Mouse (Mus musculus) embryonic facial prominence, embryonic 12.5 days (tissue): ENCODE measurements around the gene Fam163b. TPM values are rescaled to one million over a fixed set of nuclear protein-coding genes. Genes with fewer than 3 reads are reported as not detected.

Experiments
- ATAC-seq: fragments of 200-750 bp; cut with Nextera tagmentation; 2 replicates; pipeline ENCODE4 v1.8.0; 2017; ENCODE audit not compliant: insufficient number of reproducible peaks, insufficient read depth, low FRiP score, low TSS enrichment
- H3K27ac ChIP-seq: fragments of 300-500 bp; sonication (generic); 2 replicates; pipeline ENCODE4 v1.5.1; 2016; ENCODE audit warnings: mild to moderate bottlenecking
- H3K27me3 ChIP-seq: fragments of 300-500 bp; sonication (generic); 2 replicates; pipeline ENCODE4 v1.6.1; 2016; ENCODE audit warnings: mild to moderate bottlenecking, moderate library complexity
- H3K36me3 ChIP-seq: fragments of 300-500 bp; sonication (generic); 2 replicates; pipeline ENCODE4 v1.6.1; 2016; ENCODE audit warnings: mild to moderate bottlenecking
- H3K4me1 ChIP-seq: fragments of 300-500 bp; sonication (generic); 2 replicates; pipeline ENCODE4 v1.6.1; 2016
- H3K4me2 ChIP-seq: fragments of 300-500 bp; sonication (generic); replicated peaks from 2 replicates; pipeline ENCODE4 v1.6.1; 2016; ENCODE audit warnings: mild to moderate bottlenecking, moderate library complexity
- H3K4me3 ChIP-seq: fragments of 300-500 bp; sonication (generic); 2 replicates; pipeline ENCODE4 v1.5.1; 2016; ENCODE audit warnings: mild to moderate bottlenecking
- H3K9ac ChIP-seq: fragments of 300-500 bp; sonication (generic); 2 replicates; pipeline ENCODE4 v1.6.1; 2016; ENCODE audit warnings: mild to moderate bottlenecking, moderate library complexity
- H3K9me3 ChIP-seq: fragments of 300-500 bp; sonication (generic); 2 replicates; pipeline ENCODE4 v1.6.1; 2016; ENCODE audit warnings: mild to moderate bottlenecking, moderate library complexity
- WGBS: fragments of 180-500 bp; shearing (Covaris S2); methylation state at CpG from one replicate; pipeline ENCODE4 v1.1.7; 2016; 5-methylcytosine and 5-hydroxymethylcytosine counted together
- polyA plus RNA-seq: library from polyadenylated mRNA; unstranded; fragments of >200 nt; fragmentation: Nextera tagmentation; extraction: Ambion mirVana; gene quantifications from 2 replicates; pipeline ENCODE4 v1.2.1, GENCODE M21; 2016

Fam163b gene
- polyA plus RNA-seq, 1 experiment from 2014 or later = 0.29 TPM

DNA sequence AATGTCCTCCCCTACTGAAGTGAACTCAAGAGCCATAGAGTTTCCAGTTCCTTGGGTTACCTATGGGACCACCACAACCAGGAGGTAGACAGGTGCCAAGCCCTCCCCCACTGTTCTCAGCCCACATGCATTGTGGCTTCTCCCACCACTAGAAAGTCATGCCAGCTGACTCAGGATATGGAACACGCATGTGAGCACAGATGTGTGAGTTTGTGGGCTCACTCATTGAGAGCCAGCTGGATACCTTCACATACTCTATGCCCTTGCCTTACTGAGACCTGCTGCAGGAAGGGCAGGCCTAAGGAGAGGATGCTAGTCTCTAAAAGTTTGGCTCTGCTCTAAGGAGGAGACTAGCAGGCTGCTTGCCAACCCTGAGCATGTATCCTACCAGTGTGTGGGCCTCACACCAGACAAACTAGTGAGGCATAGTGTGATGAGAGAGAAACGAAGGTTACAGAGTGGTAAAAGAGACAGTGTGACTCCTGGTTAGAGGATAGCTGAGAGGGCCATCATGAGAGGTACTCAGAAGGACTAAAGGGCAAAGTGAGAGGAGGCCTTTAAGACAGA lies 72.0 kb downstream of the Fam163b start:
- H3K36me3 ChIP-seq = no peaks in the 10 kb centered on the region
- no peak overlapping the region for H3K4me2 ChIP-seq
- no peaks in the 10 kb centered on the region for H3K27me3 ChIP-seq
- H3K4me3 ChIP-seq = no peak overlapping the region
- H3K9ac ChIP-seq = no peak overlapping the region
- no peaks in the 10 kb centered on the region for H3K9me3 ChIP-seq
- peaks cover 11% of the 10 kb centered on the region; the same call in 1 of the 2 replicates for H3K4me1 ChIP-seq
- ATAC-seq = no peak
- H3K27ac ChIP-seq = no peak overlapping the region
- WGBS = 85% methylated on average over 2 of the region's 2 CpGs

DNA sequence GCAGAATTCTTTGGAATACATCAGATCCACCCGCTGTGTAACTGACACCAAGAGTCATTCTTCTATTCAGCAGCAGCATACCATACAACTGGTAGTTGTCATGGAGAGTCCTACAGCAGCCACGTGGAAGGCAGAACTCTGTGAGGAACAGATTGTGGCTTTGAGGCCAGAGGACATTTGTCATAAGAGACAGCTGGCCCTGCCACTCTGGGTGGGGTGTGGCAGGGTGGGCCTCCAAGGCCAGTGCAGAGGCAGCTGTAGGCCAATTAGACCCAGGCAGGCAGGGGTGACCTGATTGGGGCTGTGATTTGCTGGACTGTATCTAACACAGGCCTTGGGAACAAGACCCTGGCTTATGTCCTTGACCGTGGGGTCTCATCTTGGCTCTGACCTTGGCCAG lies 72.6 kb downstream of the Fam163b start:
- no peak overlapping the region for H3K9ac ChIP-seq
- no peak for ATAC-seq
- H3K27me3 ChIP-seq = no peaks in the 10 kb centered on the region
- no peak overlapping the region for H3K4me3 ChIP-seq
- no peak overlapping the region for H3K4me2 ChIP-seq
- H3K9me3 ChIP-seq = no peaks in the 10 kb centered on the region
- H3K27ac ChIP-seq = no peak overlapping the region
- 56% methylated on average over 3 of the region's 3 CpGs for WGBS
- H3K36me3 ChIP-seq = no peaks in the 10 kb centered on the region
- peaks cover 11% of the 10 kb centered on the region; the same call in 1 of the 2 replicates for H3K4me1 ChIP-seq

DNA sequence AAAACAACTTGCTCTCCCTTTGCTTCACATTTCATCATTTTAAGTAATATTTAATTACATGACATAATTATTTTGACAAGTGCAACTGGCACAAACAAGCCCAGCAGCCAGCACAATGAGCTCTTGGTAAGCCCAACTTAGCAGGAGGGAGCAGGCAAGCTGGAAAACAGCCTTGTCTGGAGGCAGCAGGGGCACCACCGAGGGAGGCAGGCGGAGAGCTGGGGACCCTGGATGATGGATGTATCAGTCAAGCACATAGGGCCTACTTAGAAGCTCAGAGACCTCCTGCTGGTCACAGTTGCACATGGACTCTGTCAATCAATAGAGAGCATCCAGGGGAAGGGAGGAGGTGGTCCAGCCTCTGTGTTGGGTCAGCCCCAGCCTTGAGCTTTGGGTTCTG lies 74.3 kb downstream of the Fam163b start:
- Histone ChIP-seq H3K9me3 (no peaks in the 10 kb centered on the region), H3K9ac (no peak overlapping the region), H3K27ac (no peak overlapping the region), H3K4me2 (no peak overlapping the region), H3K36me3 (no peaks in the 10 kb centered on the region), H3K4me3 (no peak overlapping the region), H3K27me3 (no peaks in the 10 kb centered on the region), H3K4me1 (0 out of 2 replicates have a peak, but pooled peaks cover 5% of the 10 kb centered on the region)
- no peak for ATAC-seq
- 45% methylated on average over 2 of the region's 2 CpGs for WGBS

DNA sequence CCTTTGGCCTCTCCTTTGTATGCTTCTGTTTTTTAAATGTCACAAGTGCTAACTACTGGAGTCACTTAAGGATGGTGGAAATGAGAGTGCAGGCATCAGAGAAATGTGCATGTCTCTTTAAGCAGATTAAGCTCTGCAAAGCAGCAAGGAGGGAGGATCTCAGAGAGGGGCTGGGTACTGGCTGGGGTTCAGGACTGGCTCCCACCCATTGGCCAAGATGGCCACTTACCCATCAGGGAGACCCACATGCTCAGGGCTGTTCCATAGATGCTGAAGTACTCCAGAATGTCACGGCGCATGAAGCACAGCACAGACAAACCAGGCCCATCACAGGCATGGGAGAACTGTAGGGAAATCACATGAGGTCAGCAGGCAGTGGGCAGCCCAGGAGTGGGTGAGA lies 75.2 kb downstream of the Fam163b start:
- no peak overlapping the region for H3K4me2 ChIP-seq
- H3K36me3 ChIP-seq = no peaks in the 10 kb centered on the region
- 96% methylated on average over 2 of the region's 2 CpGs for WGBS
- no peak for ATAC-seq
- no peaks in the 10 kb centered on the region for H3K9me3 ChIP-seq
- H3K4me1 ChIP-seq = no peaks in the 10 kb centered on the region
- H3K9ac ChIP-seq = no peak overlapping the region
- H3K27me3 ChIP-seq = no peaks in the 10 kb centered on the region
- no peak overlapping the region for H3K27ac ChIP-seq
- H3K4me3 ChIP-seq = no peak overlapping the region

Other genes starting within 250 kb of the Fam163b start
- 31.4 and 31.5 TPM in 2 replicates for gene Surf6, start 239.6 kb downstream of the Fam163b start, polyA plus RNA-seq
- gene Med22, start 231.8 kb downstream of the Fam163b start, polyA plus RNA-seq = 72.1 and 74.2 TPM in 2 replicates
- 565 and 574 TPM in 2 replicates for gene Rpl7a, start 231.7 kb downstream of the Fam163b start, polyA plus RNA-seq
- 43.8 and 44.1 TPM in 2 replicates for gene Surf2, start 226.1 kb downstream of the Fam163b start, polyA plus RNA-seq
- 54.2 and 56.8 TPM in 2 replicates for gene Surf1, start 226.0 kb downstream of the Fam163b start, polyA plus RNA-seq
- 185 and 187 TPM in 2 replicates for gene Surf4, start 208.6 kb downstream of the Fam163b start, polyA plus RNA-seq
- gene Stkld1, start 208.4 kb downstream of the Fam163b start, polyA plus RNA-seq = 0.22 TPM in 1 of 2 replicates, not detected in the other
- 51.4 and 53.5 TPM in 2 replicates for gene Rexo4, start 178.1 kb downstream of the Fam163b start, polyA plus RNA-seq
- not detected in 2 replicates for gene Adamts13, start 169.1 kb downstream of the Fam163b start, polyA plus RNA-seq
- gene Cacfd1, start 132.6 kb downstream of the Fam163b start, polyA plus RNA-seq = 94.1 and 96.9 TPM in 2 replicates
- gene Slc2a6, start 114.5 kb downstream of the Fam163b start, polyA plus RNA-seq = 1.0 and 1.9 TPM in 2 replicates
- gene Mymk, start 70.3 kb downstream of the Fam163b start, polyA plus RNA-seq = 8.7 and 12.1 TPM in 2 replicates
- 4.4 and 6.9 TPM in 2 replicates for gene Adamtsl2, start 63.1 kb downstream of the Fam163b start, polyA plus RNA-seq
- 0.17 and 0.52 TPM in 2 replicates for gene Dbh, start 22.7 kb upstream of the Fam163b start, polyA plus RNA-seq
- 8.9 and 9.6 TPM in 2 replicates for gene Sardh, start 105.8 kb upstream of the Fam163b start, polyA plus RNA-seq